Mouse (Mus musculus) cerebellum, adult 11-12 months (tissue): ENCODE results near the gene Apol8.
"Not testable (repeated sequence)": the region's sequence is repeated elsewhere in the genome, so short reads cannot be mapped to it uniquely, and the experiment has no call there.

Experiments
- DNase-seq: peaks from one replicate; pipeline ENCODE4 v3.0.0; 2022

The Apol8 gene

DNA sequence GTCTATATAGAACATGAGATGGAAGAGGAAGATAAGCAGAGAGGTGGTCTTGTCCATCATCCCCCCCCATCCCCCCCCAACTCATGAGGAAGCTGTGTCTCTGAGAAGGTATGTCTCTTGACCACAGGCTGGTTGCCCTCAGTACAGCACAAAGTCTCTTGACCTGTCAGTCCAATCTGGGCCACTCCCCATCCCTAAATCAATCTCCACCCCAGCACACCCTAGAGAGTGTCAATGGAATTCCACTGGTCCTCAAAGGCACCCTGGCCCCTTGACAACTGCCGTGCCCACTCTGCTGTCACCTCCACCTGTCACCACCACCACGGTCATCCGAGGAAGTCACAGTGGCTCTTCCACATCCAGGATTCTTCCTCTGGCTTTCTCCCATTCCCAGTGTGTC lies 8.4 kb downstream of the Apol8 start:
- no peak for DNase-seq

DNA sequence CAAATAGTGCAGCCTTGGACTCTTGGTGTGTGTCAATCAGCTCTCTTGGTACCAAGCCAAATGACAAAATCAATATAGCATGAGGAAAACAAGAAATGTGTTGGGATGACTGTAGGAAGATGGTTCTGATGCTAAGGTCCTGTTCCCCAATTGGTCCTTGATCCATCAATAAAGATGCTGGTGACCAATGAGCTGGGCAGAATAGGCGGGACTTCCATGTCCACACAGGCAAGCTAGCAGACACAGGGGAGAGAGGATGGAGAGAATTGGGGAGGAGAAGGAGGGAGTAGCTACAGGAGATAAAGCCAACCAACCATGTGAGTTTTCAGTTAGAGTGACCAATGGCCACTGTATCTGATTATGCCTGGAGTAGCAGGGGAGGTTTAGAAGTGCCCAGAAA lies 10.5 kb downstream of the Apol8 start:
- DNase-seq = no peak

DNA sequence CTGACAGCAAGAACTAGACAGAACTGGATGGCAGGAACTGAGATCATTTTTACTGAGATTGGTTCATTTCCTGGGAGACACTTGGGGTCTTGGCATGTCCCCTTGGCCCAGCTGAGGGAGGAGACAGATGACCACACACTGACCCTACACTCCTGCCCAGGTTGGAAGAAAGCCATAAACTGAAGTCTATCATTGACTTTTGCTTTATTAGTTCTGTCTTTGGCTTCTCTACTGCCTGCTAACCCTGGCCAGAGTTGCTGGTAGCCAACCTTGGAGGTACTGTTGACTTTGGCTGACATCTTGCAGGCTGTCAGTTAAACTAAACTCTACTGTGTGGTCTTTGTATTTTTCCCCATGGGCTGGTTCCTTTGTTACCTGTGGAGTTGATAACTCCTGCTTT lies 11.7 kb downstream of the Apol8 start:
- DNase-seq = no peak

DNA sequence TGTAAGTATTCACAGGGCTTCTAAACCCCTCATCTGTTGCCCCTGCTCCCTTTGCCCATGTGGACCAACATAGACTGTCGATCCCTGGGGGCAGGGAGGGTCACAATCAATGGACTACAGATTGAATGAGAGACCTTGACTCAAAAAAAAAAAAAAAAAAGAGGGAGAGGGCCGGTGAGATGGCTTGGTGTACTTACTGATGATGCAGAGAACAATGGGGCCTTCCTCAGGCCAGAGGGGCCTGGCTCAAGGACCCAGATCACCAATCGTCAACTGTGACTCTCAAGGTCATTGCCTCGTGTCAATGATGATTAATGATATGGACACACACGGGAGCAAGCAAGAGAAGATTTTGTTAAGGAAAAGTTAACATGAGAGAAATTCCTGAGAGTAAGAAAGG lies 12.2 kb downstream of the Apol8 start:
- DNase-seq = no peak

DNA sequence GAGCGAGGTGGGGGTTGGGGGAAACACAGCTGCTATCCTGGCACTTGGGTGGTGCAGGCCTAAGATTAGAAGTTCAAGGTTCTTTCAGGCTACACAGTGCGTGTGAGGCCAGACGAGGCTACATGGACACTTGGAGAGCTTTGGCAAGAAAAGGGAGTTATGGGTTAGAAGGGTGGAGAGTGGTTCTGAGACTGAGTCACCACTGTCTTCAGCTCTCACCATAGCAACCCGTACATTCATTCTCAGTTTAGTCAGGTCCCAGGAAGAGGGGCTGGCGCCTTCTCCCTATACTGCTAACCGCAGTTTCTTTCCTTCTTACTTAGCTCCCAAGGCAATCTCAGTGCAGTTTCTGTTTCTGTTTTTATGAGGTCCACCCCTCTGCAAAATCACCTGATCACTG lies 15.2 kb downstream of the Apol8 start:
- DNase-seq = not testable (repeated sequence)

DNA sequence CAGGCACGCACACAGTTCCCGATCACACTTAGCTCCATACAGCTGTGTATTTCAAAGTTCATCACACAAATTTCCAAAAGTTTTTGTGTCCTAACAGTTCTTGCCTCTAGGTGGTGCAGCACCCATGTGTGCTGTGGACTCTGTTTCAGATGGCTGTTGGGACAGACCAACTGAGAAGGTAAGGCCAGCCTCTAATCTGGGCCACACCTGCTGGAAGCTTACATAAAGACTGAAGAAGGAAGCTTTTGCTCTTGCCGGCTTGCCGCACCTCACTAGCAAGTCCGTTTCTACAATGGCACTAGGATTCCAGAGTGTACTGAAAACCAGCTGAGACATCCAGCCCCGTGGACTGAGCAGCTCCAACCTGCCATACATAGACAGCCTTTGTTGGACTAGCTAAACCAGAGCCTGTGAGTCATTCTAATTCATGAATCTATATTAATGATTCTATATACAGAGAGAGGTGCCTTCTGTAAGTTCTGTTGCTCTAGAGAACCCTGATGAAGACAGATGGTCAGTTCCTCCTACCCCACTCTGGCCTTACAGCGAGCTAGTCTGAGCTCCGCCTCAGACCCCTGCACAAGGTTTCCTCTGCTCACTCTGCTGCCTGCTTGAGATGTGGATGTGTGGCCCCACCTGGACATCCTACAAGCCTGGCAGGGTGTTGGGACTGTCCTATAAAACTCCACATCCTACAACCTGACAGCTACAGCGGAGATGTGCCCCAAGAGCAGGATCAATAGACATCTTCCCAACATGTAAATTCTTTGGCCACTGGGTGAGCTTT lies 16.1 kb downstream of the Apol8 start:
- no peak for DNase-seq

DNA sequence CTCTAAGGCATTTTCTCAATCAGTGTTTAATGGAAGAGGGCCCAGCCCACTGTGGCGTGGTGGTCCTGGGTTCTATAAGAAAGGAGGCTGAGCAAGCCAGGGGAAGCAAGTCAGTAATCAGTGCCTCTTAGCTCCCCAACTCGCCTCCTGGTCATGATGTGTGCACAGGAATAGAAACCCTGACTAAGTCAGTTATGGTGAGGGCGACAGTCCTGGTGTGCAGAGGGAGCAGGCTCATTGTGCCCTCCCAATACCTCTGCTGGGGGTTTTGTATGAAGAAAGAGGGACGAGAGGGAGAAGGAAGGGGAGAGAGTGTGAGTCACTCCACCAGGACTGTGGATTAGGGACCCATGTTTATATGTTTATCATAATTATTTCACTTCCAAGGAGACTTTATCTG lies 22.9 kb downstream of the Apol8 start:
- DNase-seq = not testable (repeated sequence)

DNA sequence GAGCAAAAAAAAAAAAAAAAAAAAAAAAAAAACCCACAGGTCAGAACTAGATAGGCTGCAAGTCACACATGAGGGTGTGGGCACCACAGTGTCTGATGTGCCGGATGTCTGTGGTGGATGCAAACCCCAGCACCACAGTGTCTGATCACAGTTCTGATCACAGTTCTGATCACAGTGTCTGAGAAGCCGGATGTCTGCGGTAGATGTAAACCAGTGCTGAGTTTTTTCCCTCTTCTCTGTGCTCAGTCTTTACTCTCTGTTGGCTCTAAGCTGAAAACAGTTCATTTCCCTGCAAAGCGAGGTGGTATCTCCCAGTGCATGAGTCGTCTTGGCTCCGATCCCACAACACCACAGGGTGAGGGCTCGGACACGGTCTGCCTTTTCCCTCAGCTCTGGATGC lies 23.4 kb downstream of the Apol8 start:
- DNase-seq = not testable (repeated sequence)

DNA sequence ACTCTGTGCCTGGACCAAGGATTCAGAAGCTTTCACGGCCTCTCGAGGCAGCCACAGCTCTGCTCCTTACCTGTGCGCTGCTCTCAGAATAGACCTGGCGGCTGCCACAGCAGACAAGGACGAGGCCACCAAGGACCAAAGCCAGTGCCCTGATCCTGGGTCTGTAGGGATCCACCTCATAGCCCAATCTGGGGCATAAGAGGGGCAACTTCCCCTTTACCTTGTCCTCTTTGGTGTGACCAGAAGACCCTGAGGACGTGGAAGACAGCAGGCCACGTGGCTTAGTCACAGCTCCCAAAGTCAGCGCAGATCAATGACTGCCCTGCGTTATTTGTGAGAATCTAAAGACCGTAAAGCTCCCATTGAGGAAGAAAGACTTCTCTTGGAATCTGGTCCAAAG lies 24.0 kb downstream of the Apol8 start:
- DNase-seq = not testable (repeated sequence)

DNA sequence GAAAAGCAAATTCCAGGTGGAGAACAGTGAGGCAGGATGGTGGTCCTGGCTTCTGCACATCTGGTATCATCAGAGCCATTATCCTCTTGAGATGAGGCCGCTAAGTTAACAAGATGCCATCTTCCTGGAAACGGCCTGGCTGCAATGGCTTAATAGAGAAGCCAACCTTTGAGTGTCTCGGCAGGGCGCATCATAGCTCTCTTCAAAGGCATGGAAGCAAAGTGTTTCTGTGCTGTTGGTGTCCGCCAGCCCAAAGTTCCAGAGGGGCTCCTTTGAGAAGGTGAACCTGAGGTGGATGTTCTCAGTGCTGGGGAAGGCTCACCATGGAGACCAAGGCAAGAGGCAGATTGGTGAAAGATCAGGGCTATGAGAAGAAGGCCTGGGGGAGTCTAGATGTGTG lies 25.2 kb downstream of the Apol8 start:
- no peak for DNase-seq

DNA sequence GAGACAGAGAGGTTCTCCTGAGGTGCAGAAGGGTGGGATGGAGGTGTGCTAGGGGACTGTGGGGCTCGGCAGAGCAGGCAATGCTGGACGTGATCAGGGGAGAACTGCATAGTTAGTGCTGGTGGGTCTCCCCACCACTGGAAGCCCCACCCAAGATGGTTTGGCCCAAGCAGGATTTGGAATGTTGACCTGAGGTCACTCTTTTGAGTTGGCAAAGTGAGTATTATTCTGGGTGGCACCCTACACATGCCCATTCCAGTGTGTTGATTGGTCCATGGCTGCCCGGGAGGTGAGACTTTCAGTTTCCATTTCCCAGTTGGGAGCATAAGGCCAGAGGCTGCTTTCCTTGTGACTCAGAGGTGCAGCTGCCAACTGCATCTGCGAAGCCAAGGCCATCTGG lies 28.1 kb downstream of the Apol8 start, which contains the start of gene Apol9b:
TSS of gene Apol9b (plus strand) at position 301 of the 400 bp plus-strand sequence.
- DNase-seq = not testable (repeated sequence)

DNA sequence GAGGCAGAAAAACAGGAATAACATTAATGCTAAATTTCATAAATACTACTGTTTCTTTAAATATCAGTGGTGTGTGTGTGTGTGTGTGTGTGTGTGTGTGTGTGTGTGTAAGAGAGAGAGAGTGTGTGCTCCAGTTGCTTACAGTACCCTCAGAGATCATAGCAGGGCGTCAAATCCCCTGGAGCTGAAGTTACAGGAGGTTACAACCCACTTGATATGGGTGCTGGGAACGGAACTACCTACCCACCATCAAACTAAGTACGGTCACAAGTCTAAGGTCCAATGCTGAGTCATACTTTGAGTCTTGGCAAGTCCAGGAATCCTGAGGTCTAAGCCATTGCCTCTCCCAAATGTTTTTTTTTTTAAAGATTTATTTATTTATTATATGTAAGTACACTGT lies 29.1 kb downstream of the Apol8 start:
- DNase-seq = not testable (repeated sequence)

DNA sequence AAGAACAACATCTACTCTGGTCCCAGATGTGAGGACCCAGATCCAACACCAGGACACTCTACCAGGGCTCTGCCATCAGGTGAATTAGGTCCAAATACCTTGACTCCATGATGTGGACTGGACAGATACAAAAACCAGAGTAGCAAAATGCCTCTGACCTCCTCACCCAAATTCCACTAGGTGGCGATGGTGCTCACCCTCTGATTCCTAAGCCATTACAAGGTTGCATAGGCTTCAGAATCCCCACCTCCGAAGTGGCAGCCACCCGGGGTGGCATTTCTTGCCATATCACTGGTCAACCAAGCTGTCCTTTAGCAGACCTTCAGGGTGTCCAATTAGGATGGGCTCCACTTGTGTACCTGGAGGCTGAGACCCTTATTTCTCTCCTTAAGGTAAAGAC lies 29.7 kb downstream of the Apol8 start:
- peak; percentile 14 for DNase-seq

DNA sequence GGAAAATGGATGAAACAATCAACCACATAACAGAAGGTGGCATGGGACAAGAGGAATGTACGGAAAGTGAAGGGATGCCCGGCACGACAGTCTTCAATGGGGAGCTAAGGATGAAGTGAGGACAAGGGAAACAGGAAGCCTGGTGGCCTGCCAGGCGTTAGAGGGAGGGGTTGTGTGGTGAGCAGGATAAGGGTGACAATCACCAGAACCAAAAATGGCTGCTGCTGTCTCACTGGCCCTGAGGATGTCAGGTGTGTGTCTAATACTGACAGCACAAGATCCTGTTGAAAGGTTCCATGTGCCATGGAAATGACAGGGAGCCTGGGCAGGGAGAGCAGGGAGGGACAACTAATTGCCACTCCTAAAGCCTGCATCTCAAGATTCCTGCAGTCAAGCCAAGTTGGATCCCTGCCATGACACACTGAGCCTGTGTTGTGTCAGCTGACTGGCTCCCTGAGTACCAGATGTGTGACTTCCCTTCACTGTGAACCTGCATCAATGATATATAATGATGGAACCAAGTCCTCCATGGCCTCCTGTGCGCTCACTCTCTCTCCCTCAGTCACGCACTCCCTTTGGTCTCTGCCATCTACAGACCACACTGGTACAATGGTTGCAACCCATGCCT lies 31.3 kb downstream of the Apol8 start:
- DNase-seq = not testable (repeated sequence)

DNA sequence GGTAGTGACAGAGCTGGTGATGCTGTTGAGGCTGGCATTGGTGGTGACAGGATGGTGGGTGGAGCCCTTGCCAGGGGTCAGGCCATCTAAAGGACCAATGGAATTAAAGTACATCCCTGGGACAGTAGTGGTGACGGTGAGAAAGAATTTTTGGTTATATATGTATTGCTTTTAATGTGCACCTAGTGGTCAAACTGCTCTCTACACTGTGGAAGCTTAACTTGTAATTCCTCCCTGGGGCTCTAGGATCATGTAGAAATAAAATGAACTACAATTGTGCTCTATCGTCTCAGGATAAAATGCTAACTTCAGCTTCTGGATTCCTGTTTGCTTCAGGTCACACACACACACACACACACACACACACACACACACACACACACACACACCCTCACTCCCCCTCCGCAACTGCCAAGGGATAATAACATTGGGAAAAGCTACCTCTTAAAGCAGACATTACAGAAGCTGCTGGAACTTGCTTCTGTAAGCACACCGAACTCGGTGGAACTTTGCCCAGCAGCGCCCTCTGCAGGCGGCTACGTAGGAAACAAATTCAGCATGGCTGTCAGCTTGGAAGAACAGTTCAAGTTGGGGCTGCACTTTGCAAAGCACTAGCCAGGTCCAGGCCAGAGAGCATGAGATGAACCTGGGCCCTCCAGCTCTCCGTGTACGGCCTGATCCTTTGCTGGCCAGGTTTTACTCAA lies 32.4 kb downstream of the Apol8 start:
- DNase-seq = not testable (repeated sequence)

DNA sequence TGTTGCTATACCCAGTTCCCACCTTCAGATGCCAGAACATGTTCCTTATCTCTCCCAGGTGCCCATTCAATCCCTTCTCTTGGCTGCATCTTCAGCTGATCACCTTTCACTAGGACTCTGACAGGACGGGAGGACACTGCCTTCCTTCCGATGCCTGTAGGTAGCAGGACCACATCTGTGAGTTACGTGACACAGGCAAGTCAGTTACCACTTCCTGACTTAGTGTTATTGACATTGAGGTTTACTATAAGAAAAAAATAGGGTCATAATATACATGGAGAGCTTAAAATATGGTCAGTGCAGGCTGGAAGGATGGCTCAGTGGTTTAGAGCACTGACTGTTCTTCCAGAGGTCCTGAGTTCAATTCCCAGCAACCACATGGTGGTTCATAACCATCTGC lies 35.3 kb downstream of the Apol8 start:
- DNase-seq = not testable (repeated sequence)

DNA sequence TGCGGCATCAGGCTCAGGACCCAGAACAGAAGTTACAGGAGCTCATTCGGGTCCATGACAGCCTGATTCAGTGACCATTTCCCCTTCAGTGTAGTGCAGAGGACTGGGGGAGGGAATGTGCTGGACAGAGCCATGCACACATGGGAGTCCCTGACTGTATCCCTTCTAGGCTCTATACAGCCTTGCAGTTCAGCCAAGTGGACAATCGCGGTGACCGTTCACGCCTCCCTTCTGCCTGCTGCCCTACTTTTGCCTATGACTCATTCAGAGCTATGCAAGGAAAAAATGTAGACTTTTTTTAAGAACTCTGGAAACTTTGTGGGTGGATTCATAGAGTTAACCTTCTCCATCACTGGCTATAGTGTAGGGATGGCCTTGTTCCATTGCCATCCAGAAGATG lies 38.6 kb downstream of the Apol8 start:
- DNase-seq = not testable (repeated sequence)

DNA sequence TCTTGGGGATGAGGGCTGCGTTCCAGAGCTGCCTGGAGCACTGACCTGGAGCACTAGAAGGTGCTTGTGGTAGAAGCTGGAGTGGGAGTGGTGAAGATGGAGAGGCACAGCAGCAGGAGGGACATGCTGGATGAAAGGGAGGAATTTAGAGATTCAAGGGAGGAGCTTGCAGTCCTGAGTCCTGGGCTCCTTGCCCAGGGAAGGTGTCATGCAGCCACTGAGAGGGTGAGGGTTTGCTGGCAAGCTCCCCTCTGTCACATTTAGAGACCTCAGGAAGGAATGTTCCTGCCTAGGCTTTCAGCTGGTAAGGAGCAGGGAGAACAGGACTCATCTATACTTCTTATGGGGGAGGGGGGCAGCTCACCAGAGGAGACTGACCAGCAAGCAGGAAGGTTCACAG lies 47.9 kb downstream of the Apol8 start:
- not testable (repeated sequence) for DNase-seq

DNA sequence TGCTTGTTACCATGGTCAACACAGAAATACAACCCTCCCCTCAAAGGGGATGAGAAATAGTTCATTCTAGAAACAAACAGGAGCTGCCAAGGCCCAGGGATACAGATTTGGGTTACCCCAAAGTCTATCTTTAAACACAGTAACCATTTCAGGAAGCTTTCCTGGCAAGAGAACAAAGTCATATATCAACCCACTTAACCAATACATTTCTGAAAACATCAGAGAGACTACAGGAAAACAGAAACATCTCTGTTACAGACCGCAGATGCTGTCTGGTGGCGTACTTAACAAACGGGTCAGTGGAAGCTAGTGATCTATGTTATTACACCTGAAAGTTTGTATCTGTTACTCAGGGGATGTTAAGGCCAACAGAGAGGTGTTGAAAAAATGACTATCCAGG lies 51.5 kb downstream of the Apol8 start:
- DNase-seq = not testable (repeated sequence)

DNA sequence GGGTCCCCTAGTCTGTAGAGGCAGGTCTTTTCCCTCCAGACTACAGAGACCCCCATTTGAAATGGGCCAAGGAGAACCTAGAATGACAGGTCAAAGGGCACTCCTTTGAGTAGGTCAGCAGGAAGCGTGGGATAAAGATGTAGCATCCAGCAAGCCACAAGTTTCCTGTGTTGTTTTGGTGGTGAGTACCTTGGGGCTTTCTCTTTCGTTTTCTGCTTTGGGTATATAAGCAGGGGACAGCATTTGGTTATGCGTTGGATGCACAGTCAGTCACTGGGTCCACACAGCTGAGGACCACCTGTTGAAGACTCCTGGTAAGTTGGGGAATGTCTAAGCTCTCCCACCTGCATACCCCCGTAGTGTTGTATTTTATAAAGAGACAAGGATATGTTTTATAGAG lies 58.1 kb downstream of the Apol8 start, which contains the start of gene Apol7e:
TSS of gene Apol7e (plus strand) at position 202 of the 400 bp plus-strand sequence.
- DNase-seq = not testable (repeated sequence)
